Mouse (Mus musculus) embryo, embryonic 10 days (tissue): ENCODE results near the gene Suz12.
"Not testable (repeated sequence)": the region's sequence is repeated elsewhere in the genome, so short reads cannot be mapped to it uniquely, and the experiment has no call there.

ENCODE experiments used
- DNase-seq: peaks from one replicate; pipeline ENCODE4 v3.0.0-alpha.2; 2015; ENCODE audit warnings: low spot score

Gene Suz12

GRCm38 (mm10) chr11:79992035-79992591 lies 793 bp upstream of the Suz12 start:
- DNase-seq, result no peak

- DNase-seq, result peak; percentile 62
Measured at GRCm38 (mm10) chr11:79993356-79994270, 707 bp downstream of the Suz12 start.

GRCm38 (mm10) chr11:79994271-79994988 lies 1.5 kb downstream of the Suz12 start:
- DNase-seq, result no peak

DNA sequence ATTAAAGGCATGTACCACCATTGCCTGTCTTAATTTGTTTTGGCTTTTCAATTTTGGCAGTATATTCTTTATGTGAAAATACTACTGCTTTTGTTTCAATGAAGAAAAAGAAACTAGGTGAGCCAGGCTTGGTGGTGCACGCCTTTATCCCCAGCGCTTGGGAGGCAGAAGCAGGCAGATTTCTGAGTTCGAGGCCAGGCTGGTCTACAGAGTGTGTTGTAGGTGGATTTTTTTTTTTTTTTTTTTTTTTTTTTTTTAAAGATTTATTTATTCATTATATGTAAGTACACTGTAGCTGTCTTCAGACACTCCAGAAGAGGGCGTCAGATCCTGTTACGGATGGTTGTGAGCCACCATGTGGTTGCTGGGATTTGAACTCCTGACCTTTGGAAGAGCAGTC lies 23.6 kb downstream of the Suz12 start:
- DNase-seq, result not testable (repeated sequence)

DNA sequence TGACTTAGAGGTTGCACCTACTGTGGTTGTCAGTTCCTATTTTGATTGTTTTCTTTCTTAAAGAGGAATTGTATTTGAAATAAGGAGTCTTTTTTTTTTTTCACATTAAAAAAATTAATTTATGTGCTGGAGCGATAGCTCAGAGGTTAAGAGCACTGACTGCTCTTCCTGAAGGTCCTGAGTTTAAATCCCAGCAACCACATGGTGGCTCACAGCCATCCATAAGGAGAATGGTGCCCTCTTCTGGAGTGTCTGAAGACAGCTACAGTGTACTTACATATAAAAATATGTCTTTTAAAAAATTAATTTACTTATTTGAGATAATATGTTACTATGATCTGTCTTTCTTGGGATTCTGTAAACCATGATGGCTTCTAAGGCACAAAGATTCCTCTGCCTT lies 26.9 kb downstream of the Suz12 start:
- no peak for DNase-seq

DNA sequence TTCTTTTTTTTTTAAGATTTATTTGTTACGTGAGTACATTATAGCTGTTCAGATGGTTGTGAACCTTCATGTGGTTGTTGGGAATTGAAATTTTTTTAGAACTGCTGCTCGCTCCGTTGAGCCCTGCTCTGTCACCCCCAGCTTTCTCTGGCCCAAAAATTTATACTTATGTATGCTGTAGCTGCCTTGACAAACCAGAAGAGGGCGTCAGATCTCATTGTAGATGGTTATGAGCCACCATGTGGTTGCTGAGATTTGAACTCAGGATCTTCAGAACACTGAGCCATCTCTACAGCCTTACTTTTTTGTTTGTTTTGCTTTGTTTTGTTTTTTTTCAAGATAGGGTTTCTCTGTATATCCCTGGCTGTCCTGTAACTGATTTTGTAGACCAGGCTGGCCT lies 28.4 kb downstream of the Suz12 start:
- DNase-seq, result no peak

- DNase-seq, result no peak
Measured at GRCm38 (mm10) chr11:80037495-80037894, 44.6 kb downstream of the Suz12 start.

DNA sequence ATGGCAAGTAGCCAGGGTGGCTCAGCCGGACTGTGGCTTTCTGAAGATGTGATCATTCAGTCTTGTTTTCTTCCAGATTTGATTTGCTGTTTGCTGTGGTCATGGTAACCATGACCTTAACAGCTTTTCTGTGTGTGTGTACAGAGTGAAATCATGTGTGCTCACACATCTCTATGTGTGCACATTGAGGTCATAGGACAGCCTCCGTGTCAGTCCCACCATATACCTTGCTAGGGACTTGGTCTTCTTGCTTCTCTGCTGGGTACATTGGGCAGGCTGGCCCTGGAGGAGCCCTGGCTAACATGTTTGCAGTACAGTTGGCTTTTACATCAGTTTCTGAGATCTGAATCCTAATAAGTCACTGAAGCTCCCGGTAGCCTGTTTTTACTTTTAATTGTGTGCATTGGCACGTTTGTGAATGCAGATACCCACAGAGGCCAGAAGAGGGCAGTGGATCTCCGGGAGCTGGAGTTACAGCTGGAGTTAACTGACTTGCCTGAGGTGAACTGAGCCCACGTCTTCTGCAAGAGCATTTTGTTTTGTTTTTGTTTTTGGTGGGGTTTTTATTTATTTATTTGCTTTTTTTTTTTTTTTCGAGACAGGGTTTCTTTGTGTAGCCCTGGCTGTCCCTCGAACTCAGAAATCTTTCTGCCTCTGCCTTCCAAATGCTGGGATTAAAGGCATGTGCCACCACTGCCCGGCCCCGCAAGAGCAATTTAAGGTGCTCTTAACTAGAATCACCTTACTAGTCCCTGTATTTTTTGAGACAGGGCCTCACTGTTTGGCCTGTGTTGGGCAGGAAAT lies 49.9 kb downstream of the Suz12 start:
- peak; percentile 62 for DNase-seq

GRCm38 (mm10) chr11:80043419-80043817 lies 50.5 kb downstream of the Suz12 start:
- no peak for DNase-seq

GRCm38 (mm10) chr11:80046856-80047255 lies 54.0 kb downstream of the Suz12 start:
- DNase-seq, result no peak

DNA sequence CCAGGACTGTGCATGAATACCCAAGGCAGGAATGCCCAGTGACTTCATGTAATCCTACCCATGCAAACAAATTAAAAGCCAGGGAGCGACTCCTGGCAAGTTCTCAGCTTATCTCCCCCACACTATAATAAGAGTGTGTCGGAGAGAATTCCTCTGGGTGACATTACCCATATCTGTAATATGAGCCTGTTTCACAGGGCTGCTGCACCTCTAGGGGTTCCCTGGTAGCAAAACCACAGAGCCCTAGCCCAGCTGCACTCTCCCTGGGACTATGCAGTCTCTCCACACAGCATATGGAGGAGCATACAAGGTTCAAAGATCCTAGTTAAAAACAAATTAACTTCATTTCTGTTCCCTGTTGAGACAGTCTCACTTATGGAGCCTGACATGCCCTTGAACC lies 57.2 kb downstream of the Suz12 start:
- no peak for DNase-seq

DNA sequence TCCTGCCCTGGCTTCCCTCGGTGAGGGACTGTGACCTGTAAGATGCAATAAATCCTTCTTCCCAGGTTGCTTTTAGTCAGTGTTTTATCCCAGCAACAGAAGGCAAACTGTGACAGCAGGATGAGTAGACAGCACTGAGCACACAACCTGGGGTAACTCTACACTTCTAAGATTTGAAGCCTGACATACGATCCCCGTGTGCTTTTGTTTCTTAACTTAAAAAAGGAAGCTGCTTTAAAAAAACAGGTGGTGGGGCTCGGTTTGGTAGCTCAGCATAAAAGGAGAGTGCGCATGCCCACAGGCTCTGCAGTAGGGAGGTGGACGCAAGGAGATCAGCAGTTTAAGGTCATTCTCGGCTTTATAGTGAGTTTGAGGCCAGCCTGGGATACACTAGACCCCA lies 59.5 kb downstream of the Suz12 start:
- DNase-seq, result no peak

DNA sequence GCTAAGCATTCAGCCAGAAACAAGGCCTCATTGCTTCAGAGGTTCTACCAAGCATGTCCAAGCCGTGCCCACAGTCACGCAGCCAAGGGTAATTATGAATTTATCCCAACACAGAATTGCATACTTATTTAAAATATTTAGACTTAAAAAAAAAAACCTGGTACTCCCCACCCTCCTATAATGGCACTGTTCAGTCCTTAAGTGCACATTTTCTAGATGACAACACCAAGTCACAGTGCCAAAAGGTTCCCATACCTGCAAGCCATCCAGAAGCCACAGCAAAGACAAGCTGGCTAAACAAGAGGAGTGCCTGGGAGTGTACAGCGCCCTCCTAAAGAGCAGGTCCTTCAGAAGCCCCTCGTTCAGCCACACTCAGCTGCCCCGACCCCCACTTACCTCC lies 60.3 kb downstream of the Suz12 start:
- no peak for DNase-seq

DNA sequence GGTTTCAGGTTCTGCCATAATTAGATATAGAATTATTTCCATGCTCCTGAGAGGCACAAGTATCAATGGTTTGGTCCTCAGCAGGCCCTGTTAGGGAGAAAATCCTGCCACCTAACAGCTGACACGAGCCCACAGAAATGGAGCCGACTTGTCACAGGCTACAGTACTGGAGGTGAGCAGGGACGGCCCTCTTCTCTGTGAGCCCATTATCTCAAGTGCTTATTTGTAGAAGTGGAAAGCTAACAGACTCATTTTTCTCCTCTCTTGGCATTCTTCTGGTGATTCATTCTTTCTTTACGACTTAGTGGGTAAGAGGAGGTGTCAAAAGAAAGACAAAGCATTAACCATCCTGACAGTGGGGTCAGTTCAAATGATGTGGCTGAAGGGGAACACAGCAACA lies 61.8 kb downstream of the Suz12 start:
- no peak for DNase-seq

DNA sequence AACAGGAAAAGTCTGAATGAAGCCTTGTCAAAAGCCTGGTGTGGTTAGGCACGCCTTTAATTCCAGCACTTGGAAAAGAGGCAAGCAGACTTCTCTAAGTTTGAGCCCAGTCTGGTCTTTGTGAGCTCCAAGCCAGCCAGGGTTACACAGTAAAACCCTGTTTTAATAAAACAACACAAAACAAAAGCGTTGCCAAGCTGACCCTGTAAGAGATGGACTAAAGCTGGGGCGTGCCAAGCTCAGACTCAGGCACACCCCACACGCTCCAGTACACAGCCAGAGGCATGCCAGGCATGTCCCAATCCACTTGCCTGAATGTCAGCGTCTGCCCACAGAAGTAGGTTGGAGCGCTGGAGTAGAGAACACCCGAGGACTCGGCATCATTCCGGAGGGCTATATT lies 63.2 kb downstream of the Suz12 start:
- no peak for DNase-seq

GRCm38 (mm10) chr11:80062159-80062558 lies 69.3 kb downstream of the Suz12 start:
- no peak for DNase-seq

DNA sequence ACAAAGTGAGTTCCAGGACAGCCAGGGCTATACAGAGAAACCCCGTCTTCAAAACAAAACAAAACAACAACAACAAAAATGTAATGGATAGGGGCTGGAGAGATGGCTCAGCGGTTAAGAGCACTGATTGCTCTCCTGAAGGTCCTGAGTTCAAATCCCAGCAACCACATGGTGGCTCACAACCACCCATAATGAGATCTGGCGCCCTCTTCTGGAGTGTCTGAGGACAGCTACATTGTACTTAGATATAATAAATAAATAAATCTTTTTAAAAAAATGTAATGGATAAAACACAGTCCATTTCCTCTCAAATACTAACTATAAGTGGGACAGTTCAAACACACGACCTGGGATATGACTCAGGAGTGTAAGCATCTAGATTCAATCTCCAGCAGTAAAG lies 73.5 kb downstream of the Suz12 start:
- not testable (repeated sequence) for DNase-seq

GRCm38 (mm10) chr11:80067558-80067957 lies 74.7 kb downstream of the Suz12 start:
- DNase-seq, result no peak

DNA sequence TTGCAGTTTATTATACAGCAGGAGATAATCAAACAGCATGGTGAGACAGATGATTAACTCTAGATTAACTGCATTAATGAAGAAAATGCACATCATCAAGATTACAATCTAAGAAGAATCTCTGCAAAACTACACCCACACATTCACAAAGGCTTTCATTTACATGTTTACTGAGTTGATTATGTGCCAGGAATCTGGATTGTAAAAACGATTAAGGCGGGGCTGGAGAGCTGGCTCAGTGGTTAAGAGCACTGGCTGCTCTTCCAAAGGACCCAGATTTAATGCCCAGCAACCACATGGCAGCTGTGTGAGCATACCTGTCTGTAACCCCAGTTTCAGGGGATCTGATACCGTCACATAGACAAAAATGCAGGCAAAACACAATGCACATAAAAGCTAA lies 76.9 kb downstream of the Suz12 start:
- DNase-seq, result no peak

DNA sequence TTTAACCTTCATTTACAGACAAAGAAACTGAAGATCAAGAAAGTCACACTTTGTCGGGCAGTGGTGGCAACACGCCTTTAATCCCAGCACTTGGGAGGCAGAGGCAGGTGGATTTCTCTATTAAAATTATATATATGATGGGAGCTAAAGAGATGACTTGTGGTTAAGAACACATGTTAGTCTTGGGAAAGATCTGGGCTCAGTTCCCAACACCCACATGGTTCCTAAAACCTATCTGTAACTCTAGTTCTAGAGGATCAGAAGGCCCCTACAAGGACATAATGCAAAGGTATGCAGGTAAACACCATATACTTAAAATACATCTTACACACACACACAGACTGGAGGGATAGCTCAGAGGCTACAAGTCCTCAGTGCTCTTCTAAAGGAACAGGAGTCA lies 78.1 kb downstream of the Suz12 start:
- DNase-seq, result no peak

GRCm38 (mm10) chr11:80072365-80072764 lies 79.5 kb downstream of the Suz12 start:
- no peak for DNase-seq

GRCm38 (mm10) chr11:80075608-80076277 lies 82.8 kb downstream of the Suz12 start:
- DNase-seq, result no peak
